Mouse (Mus musculus) heart, postnatal 0 days (tissue): ENCODE measurements around the gene Tmprss6.

ENCODE experiments used
- CTCF ChIP-seq: IDR thresholded peaks from 2 replicates; pipeline ENCODE4 v1.5.1; 2016; ENCODE audit warnings: antibody characterized with exemption, control low read depth, low read depth
- EP300 ChIP-seq: IDR thresholded peaks from 2 replicates; pipeline ENCODE4 v1.6.1; 2016; ENCODE audit warnings: antibody characterized with exemption, low read depth

- TF ChIP-seq CTCF (no peak), EP300 (no peak)
Observed at GRCm38 (mm10) chr15:78513019-78513418, 44.6 kb upstream of the Tmprss6 start.
